Mouse (Mus musculus) stomach, postnatal 0 days (tissue): ENCODE measurements around the gene Gm16181.
A peak's percentile ranks its signal among the peaks of the same experiment; 100 is the strongest.

Source experiments
- CTCF ChIP-seq: IDR thresholded peaks from 2 replicates; pipeline ENCODE4 v1.5.1; 2016; ENCODE audit warnings: antibody characterized with exemption, low read depth, mild to moderate bottlenecking, moderate library complexity
- EP300 ChIP-seq: optimal IDR thresholded peaks from 2 replicates; pipeline ENCODE3; 2016; ENCODE audit warnings: antibody characterized with exemption

DNA sequence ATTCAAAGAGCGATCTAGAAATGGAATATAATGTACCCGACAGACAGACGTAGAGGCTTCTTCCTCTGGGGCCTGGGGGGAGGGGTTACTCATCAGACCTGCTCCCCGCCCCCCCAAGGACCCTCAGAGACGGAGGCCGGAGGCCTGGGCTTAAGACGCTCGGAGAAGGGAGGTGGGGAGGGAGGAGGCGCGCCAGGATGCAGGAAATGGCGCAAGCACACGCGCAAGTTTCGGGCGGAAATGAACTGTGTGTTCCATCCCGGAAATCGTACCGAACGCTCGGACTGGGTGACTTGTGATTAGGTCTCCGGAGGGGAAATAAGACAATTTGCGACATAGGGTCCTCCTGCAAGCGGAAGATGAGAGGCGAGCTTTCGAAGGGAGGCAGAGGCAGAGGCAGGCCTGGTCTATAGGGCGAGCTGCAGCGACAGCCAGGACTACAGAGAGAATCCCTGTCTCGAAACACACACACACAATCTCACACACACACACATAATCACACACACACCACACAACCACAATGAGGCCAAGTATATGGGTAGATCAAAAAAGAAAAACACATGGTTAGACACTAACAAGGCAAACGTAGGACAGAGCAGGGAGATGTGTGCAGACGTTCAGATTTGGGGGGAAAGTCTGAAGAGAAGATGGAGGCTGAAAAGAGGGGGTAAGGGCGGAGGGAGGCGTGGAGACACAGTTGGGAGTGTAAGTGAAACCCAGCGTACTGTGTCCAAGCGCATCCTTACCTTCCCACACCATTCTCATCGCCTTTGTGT is 15.2 kb downstream of the Gm16181 start, which contains the start of gene Nfkbil1:
- TF ChIP-seq CTCF (no peak), EP300 (peak; percentile 63)
